Mouse (Mus musculus) retina, embryonic 14.5 days (tissue): ENCODE measurements around the gene Fahd1.

Experiments
- DNase-seq: peaks from one replicate; pipeline ENCODE4 v3.0.0-alpha.2; 2015; ENCODE audit warnings: low spot score

Gene Fahd1

DNA sequence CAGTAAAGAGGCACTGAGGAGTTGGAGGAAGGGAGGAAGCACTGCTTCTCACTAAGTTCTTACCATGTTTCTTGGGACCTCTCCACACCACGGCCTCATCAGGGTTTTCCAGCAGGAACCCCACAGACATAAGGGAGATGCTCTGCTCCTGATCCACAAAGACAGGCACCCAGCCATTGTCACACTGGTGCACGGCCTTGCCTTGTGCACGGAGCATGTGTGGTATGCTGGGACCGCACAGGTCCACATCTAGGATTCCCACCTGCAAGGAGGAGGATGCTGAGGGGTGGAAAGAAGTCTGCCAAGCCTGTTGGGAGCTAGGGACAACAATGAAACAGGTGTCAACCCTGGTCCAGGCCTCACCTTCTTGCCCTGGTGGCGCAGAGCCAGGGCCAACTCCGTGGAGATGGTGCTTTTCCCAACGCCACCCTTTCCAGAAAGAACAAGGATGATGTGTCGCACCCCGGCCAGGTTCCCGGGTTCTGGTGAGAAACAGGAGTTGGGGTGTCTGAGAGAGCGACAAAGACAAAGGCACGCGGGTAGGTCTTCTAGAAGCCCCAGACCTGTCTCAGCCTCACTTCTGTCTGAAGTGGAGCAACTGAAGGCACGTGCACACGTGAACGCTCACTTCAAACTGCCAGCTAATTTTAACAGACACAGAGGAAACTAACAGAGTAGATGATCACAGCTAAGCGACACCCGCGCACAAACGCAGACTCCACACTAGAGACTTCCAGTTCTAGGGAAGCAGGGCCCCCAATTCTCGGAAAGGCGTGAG lies 35.4 kb upstream of the Fahd1 start:
- DNase-seq = no peak

DNA sequence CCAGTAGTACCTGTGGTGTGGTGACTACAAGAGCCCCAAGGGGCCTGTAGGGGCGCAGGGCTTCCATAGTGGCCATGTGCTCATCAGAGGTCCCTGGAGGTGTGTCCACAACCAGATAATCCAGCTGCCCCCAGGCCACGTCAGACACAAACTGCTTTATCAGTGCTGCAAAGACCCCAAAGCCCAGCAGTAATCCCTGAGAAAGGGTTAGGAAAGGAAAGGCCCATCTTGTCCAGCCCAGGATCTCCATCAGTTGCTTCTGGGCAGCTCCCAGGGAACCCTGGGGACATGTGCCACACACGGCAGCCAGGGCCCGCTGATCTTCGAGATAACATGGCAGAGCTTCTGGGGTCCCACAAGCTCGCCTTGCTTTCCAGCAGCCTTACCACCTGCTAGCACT lies 34.2 kb upstream of the Fahd1 start:
- DNase-seq = no peak

DNA sequence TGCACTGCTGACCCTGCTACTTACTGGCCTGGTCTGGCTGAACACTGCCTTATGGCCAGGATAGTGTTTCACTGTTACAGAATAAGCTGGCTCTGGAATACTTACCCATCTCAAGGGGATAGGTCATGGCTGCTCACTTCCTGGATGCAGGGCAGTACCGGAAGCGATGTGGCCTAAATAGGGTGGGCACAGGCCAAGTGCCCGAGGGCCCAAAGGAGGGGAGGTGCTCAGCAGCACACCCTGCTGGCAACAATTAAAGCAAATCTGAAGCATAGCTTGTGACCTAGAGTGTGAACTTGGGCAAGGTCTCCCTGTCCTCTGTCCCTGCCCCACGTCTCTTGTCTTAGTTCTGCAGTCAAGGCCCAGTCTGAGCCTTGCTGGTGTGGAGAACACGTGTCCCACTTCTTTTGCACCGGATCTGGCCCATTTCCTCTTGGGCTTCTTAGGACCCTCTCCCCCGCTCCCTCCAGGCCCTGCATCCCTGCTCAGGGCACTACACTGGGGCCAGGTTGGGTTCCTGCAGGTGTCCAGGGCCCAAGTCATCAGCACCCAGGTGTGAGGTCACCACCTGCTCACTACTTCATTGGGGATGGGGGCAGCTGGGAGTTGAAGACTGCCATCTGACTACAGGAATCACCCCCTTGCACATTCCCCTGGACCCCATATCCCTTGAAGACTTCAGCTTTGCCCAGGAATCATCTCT lies 31.7 kb upstream of the Fahd1 start:
- peak; percentile 74 for DNase-seq

DNA sequence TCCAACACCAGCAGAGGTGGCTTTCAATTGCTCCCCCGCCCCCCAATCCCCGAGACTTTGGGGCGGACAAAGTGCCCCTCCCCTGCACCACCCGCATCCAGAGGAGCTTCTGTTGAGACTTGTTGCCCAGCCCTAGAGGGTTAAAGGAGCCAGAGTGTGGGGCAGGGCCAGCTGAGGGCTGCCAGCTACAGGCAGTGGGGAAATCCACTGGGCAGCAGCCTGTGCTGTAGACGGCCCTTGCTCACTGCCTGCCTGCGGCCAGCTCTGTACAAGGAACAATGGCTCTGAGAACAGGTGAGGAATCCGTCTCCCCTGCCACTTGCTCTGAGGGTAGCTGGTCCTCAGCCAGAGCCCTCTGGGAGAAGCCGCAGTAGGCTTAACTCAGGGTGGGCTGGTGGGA lies 28.4 kb upstream of the Fahd1 start:
- DNase-seq = no peak

DNA sequence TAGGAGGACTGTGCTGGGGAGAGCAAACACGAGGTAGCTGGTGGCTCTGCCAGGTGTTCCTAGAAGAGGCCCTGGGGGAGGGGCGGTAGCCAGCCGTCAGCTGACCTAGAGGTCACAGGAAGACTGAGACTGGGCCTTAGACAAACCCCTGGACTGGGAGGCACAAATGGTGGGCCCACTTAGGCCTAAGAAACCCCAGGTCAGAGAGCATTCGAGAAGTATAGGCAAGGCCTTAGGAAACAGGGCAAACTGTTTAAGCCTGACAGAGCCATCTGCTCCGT lies 27.9 kb upstream of the Fahd1 start:
- no peak for DNase-seq

DNA sequence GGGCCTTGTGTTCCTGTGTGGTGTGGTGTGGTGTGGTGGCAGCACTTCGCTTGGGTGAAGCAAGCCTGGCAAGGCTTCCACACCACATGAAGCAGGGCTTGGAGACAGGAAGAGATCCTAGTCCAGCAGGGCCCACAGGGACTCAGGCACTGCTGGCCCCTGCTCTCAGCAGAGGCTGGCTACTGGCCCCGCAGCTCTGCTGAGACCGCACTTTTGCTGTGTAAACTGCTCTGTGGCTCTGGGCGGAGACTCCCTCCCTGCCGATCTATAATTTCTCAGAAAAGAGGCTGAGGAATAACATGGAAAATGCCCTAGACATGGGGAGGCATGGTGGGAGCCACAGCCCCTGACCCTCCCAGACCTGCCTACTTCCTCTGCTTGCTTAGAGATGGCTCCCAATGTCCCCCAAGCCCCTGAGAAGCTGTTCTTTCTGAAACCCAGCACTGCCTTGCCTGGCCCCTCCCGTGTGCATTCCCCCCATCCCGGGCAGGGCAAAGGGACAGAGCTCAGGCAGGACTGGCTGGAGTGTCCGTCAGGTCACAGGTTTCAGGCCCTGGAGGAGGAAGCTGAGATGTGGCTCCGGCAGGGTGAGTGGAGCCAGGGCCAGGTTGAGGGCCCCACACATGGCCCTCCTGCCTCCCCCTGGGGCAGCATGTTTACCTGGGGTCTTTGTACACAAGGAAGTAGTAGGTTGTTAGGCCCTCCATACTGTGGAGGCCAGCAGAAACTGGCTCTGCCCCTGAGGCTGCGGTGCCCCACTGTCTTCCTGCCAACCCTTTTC lies 27.4 kb upstream of the Fahd1 start:
- DNase-seq = no peak

GRCm38 (mm10) chr17:24874989-24875388 lies 24.8 kb upstream of the Fahd1 start:
- DNase-seq = no peak

- no peak for DNase-seq
These were observed 24.2 kb upstream of the Fahd1 start for GRCm38 (mm10) chr17:24874405-24874745.

GRCm38 (mm10) chr17:24873695-24874404 lies 23.7 kb upstream of the Fahd1 start:
- DNase-seq = no peak

- DNase-seq = no peak
These were observed 17.8 kb upstream of the Fahd1 start for GRCm38 (mm10) chr17:24867914-24868313.

DNA sequence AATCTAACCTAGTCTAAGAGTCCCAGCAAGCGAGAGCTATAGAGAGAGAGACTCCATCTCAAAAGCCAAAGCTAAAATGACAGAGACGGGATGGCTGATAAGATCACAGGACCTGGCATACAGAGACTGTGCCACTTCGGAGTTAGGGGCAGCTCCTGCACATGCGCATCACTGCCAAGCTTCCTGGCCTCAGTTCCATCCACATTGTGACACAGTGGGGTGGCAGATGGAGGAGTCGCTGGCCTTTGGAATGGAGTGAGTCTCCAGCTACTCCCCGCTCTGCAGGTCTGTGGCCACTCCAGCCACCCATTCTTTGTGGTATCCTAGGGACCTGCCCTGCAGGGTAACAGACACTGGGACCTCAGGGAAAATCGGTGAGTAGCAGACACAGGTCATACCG lies 15.6 kb upstream of the Fahd1 start, which contains the start of gene Igfals:
Gene Igfals, plus strand, starts transcription at position 222 of the 400 bp plus-strand sequence.
- DNase-seq = no peak

GRCm38 (mm10) chr17:24861785-24862184 lies 11.6 kb upstream of the Fahd1 start:
- no peak for DNase-seq

DNA sequence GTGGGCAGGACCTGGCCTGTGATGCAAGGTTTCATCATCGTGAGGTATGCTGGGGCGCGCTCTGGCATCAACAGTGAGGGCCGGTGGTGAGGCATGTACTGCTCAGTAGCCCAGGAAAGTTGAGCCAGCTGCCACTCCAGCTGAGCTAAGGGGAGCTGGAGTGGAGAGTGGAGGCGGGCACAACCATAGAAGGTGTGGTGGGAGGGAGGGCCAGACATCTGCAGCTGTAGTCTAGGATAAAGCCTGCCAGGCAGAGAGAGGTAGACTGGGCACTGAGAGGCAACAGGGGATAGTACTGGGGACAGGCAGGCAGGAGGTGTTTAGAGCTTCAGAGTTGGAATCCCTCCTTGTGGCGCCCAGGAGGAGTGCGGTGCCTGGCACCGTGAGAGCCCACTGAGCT lies 9.9 kb upstream of the Fahd1 start:
- no peak for DNase-seq

- no peak for DNase-seq
These were observed 8.8 kb upstream of the Fahd1 start for GRCm38 (mm10) chr17:24858967-24859366.

DNA sequence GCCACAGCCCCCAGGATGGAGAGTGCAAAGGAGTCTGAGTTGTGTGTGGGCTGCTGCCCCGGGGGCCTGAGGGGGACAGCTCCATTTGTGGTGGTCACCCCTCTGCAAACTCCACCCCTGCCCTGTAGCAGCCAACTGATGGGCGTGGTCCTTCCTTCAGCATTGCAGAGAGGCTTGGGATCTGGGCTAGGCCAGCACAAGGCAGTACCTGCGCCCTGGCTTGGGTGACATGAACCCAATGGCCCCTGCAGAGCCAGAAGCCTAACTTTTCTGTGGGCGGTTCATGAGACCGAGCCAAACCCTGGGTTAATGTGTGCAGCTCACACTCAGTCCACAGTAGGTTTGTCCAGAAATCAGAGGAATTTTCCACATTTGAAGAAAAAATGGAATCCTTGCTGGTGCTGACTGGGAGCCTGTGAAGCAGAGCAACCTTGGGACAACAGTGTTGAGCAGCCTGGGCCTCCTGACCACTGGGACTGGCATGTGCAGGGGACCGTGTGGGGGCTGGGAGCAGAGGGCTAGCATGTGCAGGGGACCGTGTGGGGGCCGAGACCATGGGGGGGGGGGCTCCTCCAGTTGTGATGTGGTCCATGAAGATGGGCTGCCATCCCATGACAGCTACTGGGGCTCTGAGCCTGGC lies 7.8 kb upstream of the Fahd1 start:
- no peak for DNase-seq

- no peak for DNase-seq
These were observed 6.4 kb upstream of the Fahd1 start for GRCm38 (mm10) chr17:24856589-24856988.

GRCm38 (mm10) chr17:24855838-24856464 lies 5.8 kb upstream of the Fahd1 start:
- no peak for DNase-seq

- DNase-seq = no peak
These were observed 1.4 kb upstream of the Fahd1 start for GRCm38 (mm10) chr17:24851381-24852125.

DNA sequence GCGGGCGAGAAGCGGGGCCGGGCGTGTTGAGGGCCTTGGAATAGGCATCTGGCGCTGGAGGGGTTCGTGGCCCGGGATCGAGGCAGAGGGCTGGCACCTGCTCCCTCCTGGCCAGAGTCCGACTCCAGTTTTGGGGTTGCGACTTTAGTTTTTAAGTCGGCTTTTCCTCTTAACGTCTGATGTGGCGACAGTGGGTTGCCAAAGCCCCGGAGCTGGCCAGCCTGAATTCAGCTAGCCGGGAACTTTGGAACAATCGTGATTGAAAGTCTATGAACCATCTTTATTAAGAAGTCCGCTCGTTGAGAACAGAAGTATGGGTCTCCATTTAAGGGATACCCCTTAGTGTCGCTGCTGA lies 586 bp upstream of the Fahd1 start:
- DNase-seq = no peak

GRCm38 (mm10) chr17:24849733-24850064 lies 465 bp downstream of the Fahd1 start:
- no peak for DNase-seq

- DNase-seq = no peak
These were observed 1.5 kb downstream of the Fahd1 start for GRCm38 (mm10) chr17:24848600-24849031.
